7 mouse cellular contexts compared by ENCODE assay signal in the genomic region with DNA sequence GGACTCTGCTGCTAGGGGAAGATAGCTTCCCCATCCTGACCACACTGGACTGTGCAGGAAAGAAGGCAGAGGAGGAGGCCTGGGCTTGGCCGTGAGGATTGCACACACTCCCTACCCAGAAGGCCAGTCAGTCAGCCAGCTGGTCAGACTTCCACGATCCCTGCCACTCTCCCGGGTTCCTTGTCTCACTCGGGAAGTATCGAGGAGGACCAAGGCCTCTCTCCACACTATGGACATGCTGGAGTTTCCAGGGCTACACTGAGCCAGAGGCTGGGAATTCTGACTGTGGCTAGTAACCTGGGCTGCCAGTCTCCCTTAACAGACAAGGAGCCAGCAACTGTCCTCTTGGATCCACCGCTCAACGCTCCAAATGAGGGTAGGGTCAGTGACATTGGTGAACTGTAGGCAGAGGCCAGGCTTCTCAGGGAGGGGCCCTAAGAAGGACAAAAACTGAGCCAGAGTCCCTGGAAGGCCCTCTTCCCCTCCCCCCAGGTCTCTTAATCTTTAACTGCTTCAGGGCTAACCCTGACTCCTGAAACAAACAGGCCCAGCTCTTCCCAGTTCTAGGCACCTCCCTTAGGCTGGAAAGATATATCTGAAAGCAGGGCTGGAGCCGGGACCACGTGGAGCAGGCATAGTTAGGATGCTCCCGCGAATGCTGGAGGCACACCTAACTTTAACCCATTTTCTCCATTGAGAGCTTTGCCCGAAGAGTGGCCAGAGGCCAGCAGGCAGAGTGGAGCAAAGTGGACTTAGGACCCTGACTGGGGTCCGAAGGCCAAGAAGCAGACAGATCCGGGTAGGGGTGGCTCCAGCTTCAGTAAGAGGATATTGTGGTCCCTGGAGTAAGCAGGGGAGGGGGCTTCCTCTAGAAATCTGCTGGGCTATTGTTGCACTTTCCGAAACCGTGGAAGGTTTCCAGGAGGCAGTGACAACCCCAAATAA. TPM values are rescaled to one million over a fixed set of nuclear protein-coding genes. Genes with fewer than 3 reads are reported as not detected.
A peak's percentile ranks its signal among the peaks of the same experiment; 100 is the strongest.
DNase-seq lines count a peak whose midpoint lies in the region; ATAC-seq and TF ChIP-seq lines count a peak whose summit lies in the region.

No protein-coding gene starts in this region.

- H3K27me3 ChIP-seq in kidney, adult 2 months (replicated peaks; ENCODE audit: control insufficient read depth, insufficient read depth, low read length), result no peaks in the 10 kb centered on the region
- no peaks in the 10 kb centered on the region for H3K27me3 ChIP-seq in lung, embryonic 15.5 days
- H3K27me3 ChIP-seq in stomach, embryonic 16.5 days (ENCODE audit: control insufficient read depth, insufficient read depth, low read length), result no peaks in the 10 kb centered on the region

- H3K4me2 ChIP-seq in lung, embryonic 15.5 days, result peak overlapping the region; percentile 87
- peak overlapping the region; percentile 95 for H3K4me2 ChIP-seq in stomach, embryonic 16.5 days (ENCODE audit: low read depth, low read length)

- TF ChIP-seq CTCF in kidney, adult 2 months (conservative IDR thresholded peaks at IDR 0.05; ENCODE audit: insufficient read depth, insufficient read length, low read depth, low read length), result no peak

- WGBS in kidney, adult 2 months, result 13% methylated on average over 16 of the region's 16 CpGs
- 17% methylated on average over 16 of the region's 16 CpGs for WGBS in lung, embryonic 15.5 days
- 14% methylated on average over 16 of the region's 16 CpGs for WGBS in stomach, embryonic 16.5 days

- H3K9ac ChIP-seq in lung, embryonic 15.5 days, result peak overlapping the region; percentile 83
- peak overlapping the region; percentile 99 for H3K9ac ChIP-seq in stomach, embryonic 16.5 days (ENCODE audit: low read length)

- peak; percentile 83 for DNase-seq in ES-CJ7 (ENCODE audit: low read depth, low spot score)
- DNase-seq in adrenal gland, adult (ENCODE audit: inconsistent age in 2 of 2, low spot score in 1 of 2), result peak; percentile 70 to 88
- DNase-seq in gastrocnemius, postnatal 25 days, result peak; percentile 54
- DNase-seq in kidney, adult 2 months, result peak; percentile 96

- no peaks in the 10 kb centered on the region for H3K9me3 ChIP-seq in lung, embryonic 15.5 days
- H3K9me3 ChIP-seq in stomach, embryonic 16.5 days (replicated peaks; ENCODE audit: control insufficient read depth, low read length), result no peaks in the 10 kb centered on the region

- peak overlapping the region; percentile 57 for H3K4me3 ChIP-seq in kidney, adult 2 months (ENCODE audit: insufficient read depth, low read depth, low read length)
- H3K4me3 ChIP-seq in lung, embryonic 15.5 days, result peak overlapping the region; percentile 63
- H3K4me3 ChIP-seq in stomach, embryonic 16.5 days (replicated peaks; ENCODE audit: low read length), result peak overlapping the region; percentile 88

- H3K4me1 ChIP-seq in kidney, adult 2 months (ENCODE audit: control insufficient read depth, insufficient read depth, low read length), result peaks cover 34% of the 10 kb centered on the region
- peaks cover 49% of the 10 kb centered on the region for H3K4me1 ChIP-seq in lung, embryonic 15.5 days
- peaks cover 37% of the 10 kb centered on the region for H3K4me1 ChIP-seq in stomach, embryonic 16.5 days (ENCODE audit: control insufficient read depth, insufficient read depth, low read length)

- no peak for ATAC-seq in lung, embryonic 15.5 days (ENCODE audit: borderline replicate concordance, extremely low read depth, low FRiP score, low TSS enrichment)
- ATAC-seq in stomach, embryonic 16.5 days (ENCODE audit: insufficient read depth, low FRiP score), result peak; percentile 39
- no peak for ATAC-seq in frontal cortex, adult (ENCODE audit: low TSS enrichment)

- peak overlapping the region; percentile 98 for H3K27ac ChIP-seq in kidney, adult 2 months (ENCODE audit: insufficient read depth, low read depth, low read length)
- H3K27ac ChIP-seq in lung, embryonic 15.5 days, result peak overlapping the region; percentile 93
- peak overlapping the region; percentile 92 for H3K27ac ChIP-seq in stomach, embryonic 16.5 days (ENCODE audit: low read length)

- TF ChIP-seq POLR2A in kidney, adult 2 months (IDR thresholded peaks at IDR 0.05; ENCODE audit: low read depth, low read length), result no peak

- H3K36me3 ChIP-seq in kidney, adult 2 months (ENCODE audit: control insufficient read depth, insufficient read depth, low read length), result no peaks in the 10 kb centered on the region
- no peaks in the 10 kb centered on the region for H3K36me3 ChIP-seq in lung, embryonic 15.5 days
- no peaks in the 10 kb centered on the region for H3K36me3 ChIP-seq in stomach, embryonic 16.5 days (ENCODE audit: control insufficient read depth, insufficient read depth, low read length)

RNA-seq across cellular contexts. Expression of a gene that starts 33.5 kb away (rescaled TPM):
- 10 to 100 TPM; 43.8 to 57.6 TPM for total RNA-seq in gastrocnemius, postnatal 25 days (2021)
- 151 and 178 TPM in 2 replicates for polyA plus RNA-seq in kidney, adult 2 months (2012; rRNA removed)
- 91.2 and 92.1 TPM in 2 replicates for polyA plus RNA-seq in lung, embryonic 15.5 days (2015; fragmentation: Nextera tagmentation; extraction: Ambion mirVana)
- polyA plus RNA-seq in stomach, embryonic 16.5 days (2015; fragmentation: Nextera tagmentation; extraction: Ambion mirVana), result 95.9 and 99.2 TPM in 2 replicates

RNA-seq across cellular contexts. Expression of a gene that starts 48.1 kb away (rescaled TPM):
- 1 to 10 TPM; 3.2 to 4.7 TPM for total RNA-seq in gastrocnemius, postnatal 25 days (2021)
- polyA plus RNA-seq in kidney, adult 2 months (2012; rRNA removed), result 8.0 and 9.2 TPM in 2 replicates
- 8.7 and 9.2 TPM in 2 replicates for polyA plus RNA-seq in lung, embryonic 15.5 days (2015; fragmentation: Nextera tagmentation; extraction: Ambion mirVana)
- 4.5 and 5.6 TPM in 2 replicates for polyA plus RNA-seq in stomach, embryonic 16.5 days (2015; fragmentation: Nextera tagmentation; extraction: Ambion mirVana)
